Mouse (Mus musculus) bone marrow macrophage, adult 2 months (primary cell): Measurements from ENCODE around the gene Pcx.

Source experiments
- CTCF ChIP-seq: IDR thresholded peaks from 2 replicates; pipeline ENCODE4 v1.5.1; 2012; ENCODE audit warnings: low read depth, mild to moderate bottlenecking, low read length, moderate library complexity
- POLR2A ChIP-seq: IDR thresholded peaks from 2 replicates; pipeline ENCODE4 v1.6.1; 2012; ENCODE audit warnings: mild to moderate bottlenecking, low read depth, low read length, borderline replicate concordance

DNA sequence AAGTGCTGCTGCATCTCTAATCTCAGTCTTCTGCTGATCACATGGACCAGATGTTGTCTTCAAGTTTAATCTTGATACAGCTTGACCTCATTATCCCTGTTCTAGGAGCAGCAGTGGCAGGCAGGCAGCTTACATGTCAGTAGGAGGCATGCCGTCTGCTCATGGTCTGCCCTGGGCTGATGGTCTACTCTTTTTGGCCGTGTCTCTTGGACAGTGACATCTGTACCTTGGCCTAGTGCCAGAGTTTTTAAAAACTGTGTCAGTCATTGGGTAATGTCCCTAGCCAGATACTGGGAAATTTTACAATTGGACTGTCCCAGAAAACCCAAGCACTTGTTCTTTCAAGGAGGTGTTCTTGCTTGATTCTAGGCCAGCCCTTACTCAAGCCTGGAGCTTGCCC lies 68.5 kb downstream of the Pcx start:
- TF ChIP-seq CTCF: no peak
- no peak for TF ChIP-seq POLR2A
